Mouse (Mus musculus) MN1 (cell line): ENCODE results near the gene Fnip1.

ENCODE experiments used
- DNase-seq: peaks from one replicate; pipeline ENCODE4 v3.0.0-alpha.2; 2016; ENCODE audit warnings: low spot score

Gene Fnip1

GRCm38 (mm10) chr11:54458168-54458567 is 20.2 kb downstream of the Fnip1 start:
- no peak for DNase-seq

GRCm38 (mm10) chr11:54464557-54465244 is 26.7 kb downstream of the Fnip1 start:
- DNase-seq, result no peak

GRCm38 (mm10) chr11:54472231-54472630 is 34.2 kb downstream of the Fnip1 start:
- no peak for DNase-seq

GRCm38 (mm10) chr11:54478414-54478813 is 40.4 kb downstream of the Fnip1 start:
- DNase-seq, result peak; percentile 19

GRCm38 (mm10) chr11:54486041-54486440 is 48.0 kb downstream of the Fnip1 start:
- DNase-seq, result no peak

GRCm38 (mm10) chr11:54491946-54492558 is 54.1 kb downstream of the Fnip1 start:
- no peak for DNase-seq

GRCm38 (mm10) chr11:54492559-54492958 is 54.6 kb downstream of the Fnip1 start:
- no peak for DNase-seq

- DNase-seq, result no peak
Measured at GRCm38 (mm10) chr11:54499838-54500237, 61.8 kb downstream of the Fnip1 start.

- no peak for DNase-seq
Measured at GRCm38 (mm10) chr11:54502546-54503245, 64.7 kb downstream of the Fnip1 start.

GRCm38 (mm10) chr11:54513584-54513983 is 75.6 kb downstream of the Fnip1 start:
- DNase-seq, result no peak

GRCm38 (mm10) chr11:54521927-54522528 is 84.0 kb downstream of the Fnip1 start:
- DNase-seq, result no peak

- peak; percentile 100 for DNase-seq
Measured at GRCm38 (mm10) chr11:54522529-54523430, 84.8 kb downstream of the Fnip1 start, which contains the start of gene Rapgef6. Rapgef6 (plus strand) TSS chr11:54522847.

- DNase-seq, result no peak
Measured at GRCm38 (mm10) chr11:54523431-54524001, 85.5 kb downstream of the Fnip1 start.

- no peak for DNase-seq
Measured at GRCm38 (mm10) chr11:54528002-54528401, 90.0 kb downstream of the Fnip1 start.

GRCm38 (mm10) chr11:54530391-54530790 is 92.4 kb downstream of the Fnip1 start:
- peak; percentile 81 for DNase-seq

GRCm38 (mm10) chr11:54530916-54531315 is 92.9 kb downstream of the Fnip1 start:
- DNase-seq, result no peak

GRCm38 (mm10) chr11:54533834-54534233 is 95.8 kb downstream of the Fnip1 start:
- DNase-seq, result no peak

- peak; percentile 62 for DNase-seq
Measured at GRCm38 (mm10) chr11:54534871-54535270, 96.9 kb downstream of the Fnip1 start.

- no peak for DNase-seq
Measured at GRCm38 (mm10) chr11:54539031-54539430, 101.0 kb downstream of the Fnip1 start.

- no peak for DNase-seq
Measured at GRCm38 (mm10) chr11:54539486-54539885, 101.5 kb downstream of the Fnip1 start.

- DNase-seq, result no peak
Measured at GRCm38 (mm10) chr11:54540328-54540727, 102.3 kb downstream of the Fnip1 start.
